Mouse (Mus musculus): ENCODE results near the gene Alg9.

Gene Alg9

DNA sequence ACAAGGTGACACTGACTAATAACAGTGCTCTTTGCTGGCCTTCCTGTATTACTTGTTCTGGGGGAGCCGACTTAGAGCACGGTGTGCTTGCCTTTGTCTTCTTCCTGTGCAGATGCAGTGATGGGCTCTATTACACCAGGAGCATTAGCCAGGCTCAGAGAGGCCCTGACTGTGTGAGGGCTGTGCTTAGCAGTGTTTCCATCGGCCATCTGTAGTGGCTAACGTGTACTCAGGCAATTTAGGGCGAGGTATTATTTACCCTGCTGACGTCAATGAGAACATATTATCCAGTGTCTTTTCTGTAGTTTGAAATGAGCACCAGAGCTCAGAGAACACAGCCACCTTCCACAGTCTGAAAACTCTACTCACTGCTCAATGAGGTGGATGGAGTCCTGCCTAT lies 114.4 kb downstream of the Alg9 start:
- no peak for DNase-seq

DNA sequence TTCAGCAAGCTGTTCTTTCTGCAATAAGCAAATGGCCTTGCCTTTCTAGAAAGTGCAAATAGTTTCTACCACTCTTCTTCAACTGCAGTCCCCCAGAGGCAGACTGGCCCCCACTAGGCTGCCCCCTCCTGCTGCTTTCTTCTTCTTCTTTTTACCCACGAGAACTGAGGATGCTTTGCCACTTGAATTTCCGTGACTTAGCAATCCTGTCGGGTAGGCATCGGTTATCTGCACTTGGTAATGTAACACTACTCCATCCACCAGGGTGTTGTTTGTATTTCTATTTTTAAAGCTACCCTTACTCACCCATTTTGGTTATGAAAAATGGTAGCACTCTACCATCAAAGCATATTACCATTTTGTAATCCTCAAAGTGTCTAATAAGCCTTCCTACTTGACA lies 115.1 kb downstream of the Alg9 start:
- DNase-seq: no peak

DNA sequence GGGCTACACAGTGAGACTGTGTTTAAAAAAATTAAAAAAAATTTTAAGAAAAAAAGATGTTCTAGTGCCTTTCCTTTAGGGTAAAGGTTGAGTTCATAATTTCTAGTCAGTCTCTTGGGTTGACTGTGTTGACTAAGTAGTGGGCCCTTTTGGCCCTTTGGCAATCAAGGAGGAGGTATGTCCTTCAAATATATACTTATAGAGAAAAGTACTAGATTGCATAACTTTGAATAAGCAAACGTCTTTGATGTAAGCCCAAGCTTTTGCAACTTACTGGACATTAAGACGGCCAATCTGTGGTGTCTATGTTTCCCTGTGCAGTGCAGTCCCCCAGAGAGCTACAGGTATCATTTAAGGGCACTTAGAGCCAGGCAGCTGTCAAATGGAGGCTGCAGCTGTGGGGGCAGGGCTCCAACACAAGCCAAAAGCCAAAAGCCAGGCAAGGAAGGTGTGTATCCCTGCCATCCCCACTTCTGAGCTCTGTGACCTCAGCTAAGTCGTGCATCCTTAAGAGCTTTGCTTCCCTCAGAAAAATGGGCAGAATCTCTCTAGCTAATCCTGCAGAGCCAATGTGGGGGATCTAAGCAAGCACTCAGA lies 115.8 kb downstream of the Alg9 start:
- no peak for DNase-seq

All from lung, postnatal 36 days (tissue).